Mouse (Mus musculus) heart, adult 18-20 months (tissue): ENCODE measurements at regions not wholly inside any gene's neighbourhood (a gene's known extent, or its start where the extent isn't known, plus 50 kb on each side); places are given as distances from the start of the nearest gene placed in this dataset.

ENCODE experiments used
- DNase-seq, 2 experiments: peaks; one replicate each; pipeline ENCODE4 v3.0.0; 2021 to 2022; ENCODE audit warnings: mixed read lengths in 1 of 2

DNA sequence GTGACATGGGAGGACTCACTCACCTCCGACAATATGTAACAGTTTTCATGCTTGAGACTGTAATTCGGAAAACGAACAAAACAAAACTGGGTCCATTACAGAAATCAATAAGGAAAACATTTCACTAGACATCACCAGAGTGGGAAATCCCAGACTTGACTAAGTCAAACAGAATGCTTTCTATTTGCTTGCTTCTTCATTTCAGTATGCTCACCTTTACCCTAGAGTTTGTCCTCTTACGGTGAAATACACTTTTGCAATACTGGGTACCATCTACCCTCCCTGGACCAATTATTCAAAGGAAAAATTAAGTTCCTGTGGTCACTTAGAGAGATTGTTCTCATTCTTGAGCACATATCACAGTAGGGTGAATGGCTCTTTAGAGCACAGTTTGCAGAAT, 613.4 kb upstream of the 4930412O13Rik start:
- DNase-seq: no peak

GRCm38 (mm10) chr2:9283441-9283840, 597.6 kb upstream of the 4930412O13Rik start:
- no peak for DNase-seq

DNA sequence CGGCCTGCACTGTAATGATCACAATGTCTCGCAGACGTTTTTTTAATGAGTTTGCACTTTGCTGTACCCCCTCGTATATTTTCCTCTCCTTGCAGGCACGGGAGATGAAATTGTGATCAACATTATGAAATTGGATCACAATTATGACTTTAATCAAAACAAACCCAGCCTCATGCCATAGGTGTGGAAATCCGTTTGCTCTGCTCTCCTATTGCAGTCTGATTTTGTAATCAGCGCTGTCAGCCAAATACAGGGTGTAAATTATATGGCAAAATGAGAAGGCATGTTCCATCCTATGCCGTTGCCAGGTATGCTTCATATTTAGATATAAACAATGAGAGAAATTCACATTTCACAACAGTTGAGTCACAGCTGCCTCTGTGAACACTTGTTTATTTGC, 595.3 kb upstream of the 4930412O13Rik start:
- DNase-seq: no peak

- no peak for DNase-seq
These were observed 594.0 kb upstream of the 4930412O13Rik start for GRCm38 (mm10) chr2:9287077-9287476.

DNA sequence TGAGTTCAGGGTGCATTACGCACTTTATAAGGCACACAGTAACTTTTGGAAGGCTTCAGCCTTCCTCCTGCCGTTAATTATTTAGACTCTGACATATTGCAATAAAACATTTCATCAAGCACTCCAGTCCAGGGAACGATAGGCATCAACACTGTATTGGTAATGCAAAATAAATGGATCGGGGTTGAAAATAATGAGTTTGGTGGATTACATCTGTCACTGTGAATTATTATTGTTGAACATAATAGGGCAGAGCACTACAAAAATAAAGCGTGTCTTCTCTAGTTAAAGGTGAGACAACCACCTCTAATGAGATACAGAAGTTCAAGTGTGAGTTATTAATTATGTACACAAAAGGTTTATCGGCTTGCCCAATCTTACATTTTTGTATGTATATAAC, 593.4 kb upstream of the 4930412O13Rik start:
- no peak for DNase-seq

DNA sequence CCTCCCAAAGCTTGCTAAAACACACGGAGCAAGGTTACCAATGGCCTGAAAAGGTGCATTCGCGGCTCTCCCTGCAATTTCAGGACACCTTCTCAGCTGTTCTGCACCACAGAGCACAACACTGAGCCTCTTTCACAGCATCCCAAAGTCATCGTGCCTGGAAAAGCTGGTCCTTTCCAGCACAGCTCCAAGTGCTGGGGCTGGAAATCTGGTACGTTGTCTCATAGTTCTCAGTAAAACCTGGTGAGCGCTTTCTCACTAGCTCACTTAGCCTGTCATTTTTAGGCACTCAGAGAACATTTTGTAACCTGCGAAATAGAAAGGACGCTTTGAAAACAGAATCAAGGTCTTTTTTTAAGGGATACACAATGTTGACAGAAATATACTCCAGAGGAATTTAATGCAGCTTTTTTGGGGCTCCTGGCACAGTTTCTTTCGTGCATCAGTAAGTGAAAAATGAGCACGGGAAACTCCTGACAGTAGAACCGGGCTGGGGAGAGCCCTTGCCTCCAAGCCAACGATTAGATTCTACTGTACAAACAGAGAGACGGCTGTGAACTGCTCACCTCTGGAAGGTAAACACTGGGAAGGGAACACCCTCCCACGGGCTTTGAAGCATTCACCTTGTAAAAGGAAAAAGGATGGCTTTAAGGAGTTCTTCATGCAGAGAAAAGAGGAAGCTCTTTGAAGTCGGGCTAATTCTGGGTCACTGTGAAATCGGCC, 549.3 kb upstream of the 4930412O13Rik start:
- DNase-seq: no peak

GRCm38 (mm10) chr2:9348982-9349381, 532.1 kb upstream of the 4930412O13Rik start:
- DNase-seq: no peak

- no peak for DNase-seq
These were observed 531.1 kb upstream of the 4930412O13Rik start for GRCm38 (mm10) chr2:9349994-9350393.

DNA sequence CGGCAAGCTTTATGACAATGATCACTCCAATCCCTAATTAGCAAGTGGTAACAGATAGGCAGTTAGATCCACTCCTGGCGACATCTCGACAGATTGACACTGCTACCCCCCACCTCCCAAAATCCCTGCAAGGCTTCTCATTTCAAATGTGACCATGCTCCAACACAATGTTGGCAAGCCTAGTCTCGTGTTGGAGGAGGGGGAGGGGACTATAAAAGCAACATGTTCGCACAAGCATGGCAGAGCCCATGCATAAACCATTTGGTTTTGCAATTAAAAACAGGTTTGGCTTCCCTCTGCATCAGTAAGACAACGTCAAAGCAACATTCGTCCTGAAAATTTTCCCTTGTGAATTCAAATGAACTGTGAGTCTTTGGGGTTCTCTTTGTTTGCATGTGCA, 528.9 kb upstream of the 4930412O13Rik start:
- no peak for DNase-seq

DNA sequence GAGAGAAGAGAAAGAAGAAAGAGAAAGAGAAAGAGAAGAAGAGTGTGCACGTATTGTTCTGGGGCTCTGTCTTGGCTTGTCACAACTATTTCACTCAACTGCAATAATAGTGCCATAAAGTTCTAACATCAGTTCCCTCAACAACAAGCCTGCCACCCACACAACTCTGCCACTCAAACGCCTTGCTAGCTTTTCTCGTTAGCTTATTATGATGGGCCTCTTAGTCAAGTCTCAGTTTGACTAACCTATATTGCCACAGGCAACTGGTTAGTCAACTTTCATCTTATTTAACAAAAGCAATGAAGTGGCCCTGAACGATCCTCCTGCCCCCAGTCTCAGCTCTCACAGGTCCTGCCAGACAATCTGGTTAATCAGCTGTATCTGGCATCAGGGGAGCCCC, 521.0 kb upstream of the 4930412O13Rik start:
- DNase-seq: no peak

DNA sequence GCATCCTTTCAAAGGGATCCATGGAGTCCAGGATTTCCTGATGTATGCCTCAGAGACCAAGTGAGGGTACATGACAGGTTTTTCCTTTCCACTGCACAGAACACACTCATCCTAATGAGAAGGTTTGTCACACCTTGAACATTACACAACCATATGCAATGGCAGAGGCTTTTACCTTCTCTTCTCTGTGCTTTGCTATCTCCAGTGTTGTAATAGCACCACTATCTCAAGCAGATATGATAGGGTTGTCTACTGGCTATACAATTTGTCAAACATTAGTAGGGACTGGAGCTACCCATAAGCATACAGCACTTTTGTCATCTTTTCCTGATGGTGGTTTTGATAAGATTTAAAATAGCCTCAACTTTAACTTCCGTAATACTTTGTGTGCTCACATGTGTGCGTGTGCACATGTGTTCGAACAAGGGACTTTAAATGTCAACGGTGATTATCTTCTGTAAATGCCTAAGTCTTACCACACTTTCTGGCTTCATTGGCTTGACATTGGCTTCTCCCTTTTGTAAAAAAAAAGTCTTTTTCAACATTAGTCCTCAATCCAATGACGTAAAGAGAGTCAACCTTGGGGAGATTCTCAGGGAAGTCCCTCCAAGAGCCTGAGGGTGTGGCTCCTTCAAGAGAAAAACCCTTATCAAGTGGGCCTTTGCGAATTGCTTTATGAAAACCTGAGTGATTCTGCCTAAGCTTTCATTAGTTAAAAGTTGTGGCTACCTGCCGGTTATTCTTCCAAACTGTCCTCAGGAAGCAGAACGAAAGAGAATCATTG, 513.1 kb upstream of the 4930412O13Rik start:
- DNase-seq: no peak

DNA sequence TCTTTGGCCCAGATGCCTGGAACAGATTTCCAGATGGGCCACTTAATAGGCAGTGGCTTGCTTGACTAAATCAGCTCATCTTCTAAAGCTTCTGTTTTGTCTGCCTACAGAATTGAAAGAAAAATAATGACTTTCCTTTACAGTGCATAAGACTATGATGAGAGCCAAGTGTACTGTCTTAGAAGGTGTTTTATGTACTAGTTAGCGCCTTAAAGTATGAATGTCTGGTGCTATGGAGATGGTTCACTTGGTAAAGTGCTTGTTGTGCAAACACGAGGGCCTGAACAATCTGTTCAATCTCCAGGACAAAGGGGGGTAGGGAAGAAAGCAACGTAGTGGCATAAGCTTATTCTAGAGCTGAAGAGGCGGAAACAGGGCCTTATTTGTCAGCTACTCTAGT, 511.5 kb upstream of the 4930412O13Rik start:
- DNase-seq: no peak

GRCm38 (mm10) chr2:9386566-9386965, 494.5 kb upstream of the 4930412O13Rik start:
- no peak for DNase-seq

DNA sequence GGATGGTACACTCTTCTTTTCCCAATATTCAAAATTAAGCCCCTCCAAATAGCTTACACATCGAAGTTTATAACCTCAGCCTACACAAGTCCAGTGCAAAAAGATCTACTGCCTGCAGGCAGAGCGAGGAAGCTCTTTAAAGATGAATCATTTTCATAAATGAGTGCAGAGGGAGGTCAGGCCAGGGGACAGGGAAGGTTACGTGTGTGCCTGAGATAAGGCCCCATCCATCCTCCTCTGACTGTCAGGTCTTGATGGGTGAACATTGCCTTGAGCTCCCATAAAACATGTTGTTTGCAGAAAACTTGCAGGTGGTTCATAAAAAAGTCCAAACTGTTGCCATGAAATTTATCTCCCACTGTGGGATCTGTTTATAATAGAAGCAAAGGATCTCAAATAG, 493.0 kb upstream of the 4930412O13Rik start:
- DNase-seq: no peak

DNA sequence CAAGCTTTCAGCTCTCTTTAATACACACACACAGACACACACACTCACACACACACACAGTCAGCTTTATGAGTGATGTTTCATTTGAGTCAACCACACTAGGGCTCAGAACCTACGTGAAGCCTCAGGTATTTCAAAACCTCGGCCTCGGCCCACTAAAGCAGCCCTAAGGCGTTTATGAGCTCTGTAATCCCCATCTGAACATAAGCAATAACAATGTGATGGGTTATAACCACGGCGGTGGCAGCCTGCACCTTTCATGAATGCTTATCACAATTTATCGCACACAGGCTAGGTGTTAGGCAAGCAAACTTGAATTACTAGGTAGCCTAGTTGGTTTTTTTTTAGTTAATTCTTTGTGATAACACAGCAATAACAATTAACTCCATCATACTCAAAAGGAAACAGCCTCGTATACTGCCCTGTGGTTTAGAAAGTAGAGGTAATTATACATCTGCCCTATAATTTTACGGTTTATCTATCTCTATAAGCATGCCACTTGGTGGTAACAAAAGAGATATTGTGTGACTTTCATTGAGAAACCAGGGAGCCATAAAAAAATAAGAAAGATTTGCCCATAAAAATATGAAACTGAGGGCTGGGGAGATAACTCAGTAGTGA, 485.6 kb upstream of the 4930412O13Rik start:
- no peak for DNase-seq

DNA sequence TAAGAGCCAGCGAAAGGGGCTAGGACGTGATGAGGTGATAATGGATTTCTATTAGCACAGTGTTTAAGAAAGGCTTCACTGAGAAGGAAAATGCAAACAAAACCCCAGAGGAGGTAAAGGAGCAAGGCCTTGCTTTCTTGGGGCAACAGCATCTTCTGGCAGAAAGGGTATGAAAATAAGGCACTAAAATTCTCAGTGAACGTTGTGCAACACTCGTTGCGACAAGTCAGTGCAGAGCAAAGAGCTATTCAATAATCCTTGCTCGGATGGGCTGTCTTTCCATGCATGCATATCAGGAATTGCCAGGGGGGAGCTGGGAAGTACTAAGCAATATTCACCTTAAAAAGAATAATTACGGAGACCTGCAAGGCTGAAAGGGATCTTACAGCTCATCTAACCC, 479.6 kb upstream of the 4930412O13Rik start:
- no peak for DNase-seq

DNA sequence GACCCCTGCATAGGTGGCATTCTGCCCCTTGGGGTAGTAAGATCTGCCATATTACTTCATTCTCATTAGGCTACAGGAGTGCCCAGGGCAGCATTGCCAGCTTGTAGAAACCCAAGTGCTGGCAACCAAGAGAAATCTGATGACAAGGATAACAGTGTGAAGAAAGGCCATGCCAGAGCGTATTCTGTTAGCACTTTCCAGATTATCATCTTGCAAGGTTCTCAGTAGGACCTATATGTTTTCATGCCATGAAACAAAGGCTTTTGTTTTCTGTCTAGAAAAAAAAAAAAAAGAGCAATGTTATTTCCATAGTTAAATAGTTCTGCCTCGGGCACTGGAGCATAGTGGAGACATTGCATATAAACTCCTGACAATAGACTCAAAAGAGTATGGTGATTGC, 478.8 kb upstream of the 4930412O13Rik start:
- no peak for DNase-seq

- DNase-seq: no peak
These were observed 472.0 kb upstream of the 4930412O13Rik start for GRCm38 (mm10) chr2:9409075-9409474.

DNA sequence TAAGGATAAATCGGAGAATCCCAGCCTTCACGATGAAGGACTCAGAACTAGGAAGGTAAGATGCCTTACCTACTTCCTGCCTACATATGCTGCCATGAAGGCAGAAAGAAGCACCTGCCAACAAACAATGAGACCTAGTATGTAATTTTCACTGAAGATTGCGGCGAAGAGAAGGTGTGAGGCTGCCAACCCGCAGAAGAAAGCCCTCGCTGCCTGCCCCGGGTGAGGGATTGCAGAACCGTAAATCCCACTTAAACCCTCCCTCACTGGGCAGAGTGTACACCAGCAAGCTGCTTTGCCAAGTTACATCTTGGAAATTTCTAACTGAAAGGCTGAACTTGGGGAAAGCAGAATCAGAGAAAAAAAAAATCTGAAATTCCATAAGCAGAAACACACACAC, 458.4 kb upstream of the 4930412O13Rik start:
- DNase-seq: no peak

DNA sequence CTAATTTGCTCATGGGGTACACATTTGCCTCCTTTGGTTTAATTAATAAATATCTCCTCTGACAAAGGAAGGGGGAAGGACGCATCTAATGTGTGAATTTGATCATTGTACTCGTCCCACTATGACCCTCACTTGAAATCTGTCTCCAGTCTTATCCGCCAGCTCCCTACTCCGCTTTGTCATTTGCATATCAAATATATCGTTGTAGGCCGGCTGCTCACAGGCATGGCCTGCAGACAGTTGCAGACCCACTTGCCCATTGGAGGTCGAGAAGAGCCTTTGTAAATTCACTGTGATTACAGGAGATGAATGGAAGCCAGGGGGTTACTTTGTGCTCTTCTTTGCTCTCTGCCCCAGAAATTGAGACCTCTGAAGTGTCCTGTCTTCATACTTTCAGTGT, 457.5 kb upstream of the 4930412O13Rik start:
- no peak for DNase-seq

GRCm38 (mm10) chr2:9433110-9433940, 447.7 kb upstream of the 4930412O13Rik start:
- DNase-seq: no peak

DNA sequence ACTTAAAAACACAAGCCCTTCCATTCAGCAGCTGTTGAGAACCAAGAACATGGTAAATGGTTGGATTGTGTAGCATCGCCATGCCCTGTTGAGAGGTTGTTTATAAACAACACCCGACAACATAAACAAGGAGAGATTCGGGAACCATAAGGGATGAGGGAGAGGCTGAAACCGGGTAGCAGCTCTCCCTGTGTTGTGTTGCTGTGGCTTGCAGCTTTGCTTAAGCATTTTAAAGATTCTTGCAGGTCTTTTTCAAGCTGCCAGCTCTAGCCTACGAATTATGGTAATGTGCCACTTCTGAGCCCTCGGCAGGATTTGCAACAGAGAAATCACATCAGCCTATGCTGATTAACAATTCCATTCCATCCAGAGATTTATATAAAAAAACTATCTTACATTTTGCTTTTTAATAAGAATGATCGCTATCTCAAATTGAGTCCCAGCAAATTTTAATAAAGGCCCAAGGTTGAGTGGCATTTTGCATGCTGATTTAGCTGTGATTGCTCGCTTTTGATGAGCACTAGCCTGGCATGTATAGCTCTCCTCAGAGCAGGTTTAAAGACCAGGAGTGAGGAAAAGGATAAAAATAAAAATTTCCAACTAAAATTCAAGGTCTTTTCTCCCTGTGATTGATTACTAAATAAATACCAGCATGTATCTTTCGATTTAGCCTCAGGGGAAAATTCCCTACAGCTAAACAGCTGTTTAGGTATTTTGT, 445.7 kb upstream of the 4930412O13Rik start:
- no peak for DNase-seq
